Mouse (Mus musculus) cerebellum, adult 8-10 months (tissue): Measurements from ENCODE around the gene Wee1.
"Not testable (repeated sequence)": the region's sequence is repeated elsewhere in the genome, so short reads cannot be mapped to it uniquely, and the experiment has no call there.

Experiments used
- DNase-seq: peaks from one replicate; pipeline ENCODE4 v3.0.0; 2022

Wee1 gene

DNA sequence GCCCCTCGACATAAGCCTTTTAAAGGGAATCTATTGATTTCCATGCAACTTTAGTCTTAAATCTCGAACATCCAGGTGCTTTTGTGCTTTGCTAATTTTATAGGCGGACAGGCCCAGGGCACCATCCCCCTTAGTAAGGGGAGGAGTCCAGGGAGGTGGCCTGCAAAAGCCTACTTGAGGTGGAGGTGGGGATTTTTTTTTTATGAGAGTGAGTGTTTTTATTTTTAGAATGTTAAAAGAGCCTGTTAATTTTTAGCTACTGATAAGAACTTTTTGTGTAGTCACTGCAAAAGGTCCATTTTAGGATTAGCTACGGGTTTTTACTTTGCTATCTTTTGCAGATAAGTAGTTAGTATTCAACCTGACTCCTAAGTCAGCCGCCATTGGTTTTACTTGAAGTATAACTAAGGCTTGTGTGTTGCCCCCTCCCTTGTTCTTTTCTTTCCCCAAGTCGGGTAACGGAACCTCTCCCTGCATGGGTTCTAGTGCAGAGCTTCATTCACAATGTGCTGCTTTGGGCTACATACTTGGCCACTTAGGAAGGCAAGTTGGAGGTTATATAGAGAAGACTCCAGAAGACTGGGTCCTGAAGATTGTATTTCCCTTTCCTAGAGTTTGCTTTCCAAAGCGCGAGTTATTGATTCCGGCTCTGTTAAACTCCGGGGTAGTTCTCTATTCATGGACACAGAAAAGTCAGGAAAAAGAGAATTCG lies 2.2 kb downstream of the Wee1 start:
- DNase-seq, result no peak

DNA sequence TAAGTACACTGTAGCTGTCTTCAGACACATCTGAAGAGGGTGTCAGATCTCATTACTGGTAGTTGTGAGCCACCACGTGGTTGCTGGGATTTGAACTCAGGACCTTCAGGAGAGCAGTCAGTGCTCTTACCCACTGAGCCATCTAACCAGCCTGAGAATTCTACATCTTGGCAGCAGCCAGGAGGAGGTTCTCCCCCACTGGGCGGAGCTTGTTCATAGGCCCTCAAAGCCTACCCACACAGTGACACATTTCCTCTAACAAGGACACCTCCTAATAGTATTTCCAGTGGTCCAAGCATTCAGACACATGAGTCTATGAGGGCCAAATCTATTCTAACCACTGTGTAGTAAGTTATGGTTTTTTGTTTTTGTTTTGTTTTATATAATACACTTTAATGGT lies 6.7 kb downstream of the Wee1 start:
- DNase-seq, result no peak

DNA sequence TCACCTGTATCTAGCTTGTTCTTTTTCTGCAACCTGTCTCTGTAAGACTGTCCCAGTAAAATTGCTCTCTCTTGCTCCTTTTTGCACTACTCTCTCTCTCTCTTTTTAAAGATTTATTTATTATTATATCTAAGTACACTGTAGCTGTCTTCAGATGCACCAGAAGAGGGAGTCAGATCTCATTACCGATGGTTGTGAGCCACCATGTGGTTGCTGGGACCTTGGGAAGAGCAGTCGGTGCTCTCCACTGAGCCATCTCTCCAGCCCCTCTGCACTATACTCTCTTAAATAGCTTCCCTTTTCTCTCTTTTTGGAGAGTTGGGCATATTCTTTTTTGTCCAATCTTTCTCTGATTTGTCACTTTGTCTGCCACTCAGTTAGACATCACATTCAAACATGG lies 10.4 kb downstream of the Wee1 start:
- not testable (repeated sequence) for DNase-seq

DNA sequence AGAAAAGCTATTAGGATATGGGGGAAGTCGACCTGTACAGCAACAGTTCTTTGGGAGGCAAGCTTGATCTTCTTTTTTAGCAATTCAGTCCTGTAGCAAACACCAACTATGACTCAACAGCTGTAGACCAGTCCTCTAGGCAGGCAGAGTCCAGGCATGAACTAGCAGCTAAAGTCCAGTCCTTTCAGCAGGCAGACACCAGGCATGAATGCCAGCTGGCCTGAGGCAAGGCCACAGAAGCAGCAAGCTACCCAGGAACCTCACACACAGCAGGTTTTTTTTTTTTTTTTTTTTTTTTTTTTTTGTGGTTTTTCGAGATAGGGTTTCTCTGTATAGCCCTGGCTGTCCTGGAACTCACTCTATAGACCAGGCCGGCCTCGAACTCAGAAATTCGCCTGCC lies 12.1 kb downstream of the Wee1 start:
- no peak for DNase-seq

DNA sequence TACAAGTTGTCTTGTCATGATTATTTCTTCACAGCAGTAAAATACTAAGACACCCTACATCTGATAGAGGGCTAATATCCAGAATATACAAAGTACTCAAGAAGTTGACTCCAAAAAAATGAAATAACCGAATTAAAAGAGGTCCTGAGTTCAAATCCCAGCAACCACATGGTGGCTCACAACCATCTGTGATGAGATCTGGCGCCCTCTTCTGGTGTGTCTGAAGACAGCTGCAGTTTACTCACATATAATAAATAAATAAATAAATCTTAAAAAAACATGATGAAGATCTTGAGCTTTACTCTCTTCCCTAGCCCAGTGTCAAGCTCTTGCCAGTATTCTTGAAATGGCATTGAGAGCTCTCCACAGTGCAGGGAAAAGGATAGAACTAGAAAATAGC lies 16.7 kb downstream of the Wee1 start:
- DNase-seq, result no peak

DNA sequence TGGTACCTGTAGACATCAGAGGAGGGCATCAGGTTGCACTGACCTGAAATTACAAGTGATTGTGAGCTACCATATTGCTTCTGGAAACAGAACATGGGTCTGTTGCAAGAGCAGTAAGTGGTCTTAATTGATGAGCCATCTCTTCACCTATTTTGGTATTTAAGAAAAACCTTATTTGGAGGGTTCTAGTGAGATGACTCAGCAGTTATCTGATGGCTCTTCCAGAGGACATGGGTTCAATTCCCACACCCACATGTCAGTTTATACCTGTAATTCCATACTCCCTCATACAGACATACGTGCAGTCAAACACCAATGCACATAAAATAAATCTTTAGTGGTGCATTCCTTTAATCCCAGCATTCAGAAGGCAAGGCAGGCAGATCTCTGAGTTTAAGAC lies 22.0 kb downstream of the Wee1 start:
- DNase-seq, result no peak

DNA sequence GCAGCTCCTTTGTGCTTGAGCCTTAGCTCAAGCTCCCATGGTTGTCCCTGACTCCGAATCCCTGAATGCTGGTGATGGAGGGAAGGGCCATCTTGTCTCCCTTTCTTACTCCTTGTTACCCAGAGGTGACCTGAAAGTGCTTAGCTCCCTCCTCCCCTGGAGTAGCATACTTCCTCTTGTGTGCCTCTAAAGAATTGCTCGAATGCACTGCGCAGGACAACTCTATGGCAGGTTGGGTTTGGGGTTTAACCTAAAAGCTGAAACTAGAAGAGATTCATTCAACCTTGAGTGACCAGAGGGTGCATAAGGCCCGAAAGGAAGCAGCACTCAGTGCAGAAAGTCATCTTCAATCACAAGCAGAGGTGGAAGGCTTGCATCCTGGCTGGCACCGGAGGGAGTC lies 31.0 kb downstream of the Wee1 start:
- no peak for DNase-seq

DNA sequence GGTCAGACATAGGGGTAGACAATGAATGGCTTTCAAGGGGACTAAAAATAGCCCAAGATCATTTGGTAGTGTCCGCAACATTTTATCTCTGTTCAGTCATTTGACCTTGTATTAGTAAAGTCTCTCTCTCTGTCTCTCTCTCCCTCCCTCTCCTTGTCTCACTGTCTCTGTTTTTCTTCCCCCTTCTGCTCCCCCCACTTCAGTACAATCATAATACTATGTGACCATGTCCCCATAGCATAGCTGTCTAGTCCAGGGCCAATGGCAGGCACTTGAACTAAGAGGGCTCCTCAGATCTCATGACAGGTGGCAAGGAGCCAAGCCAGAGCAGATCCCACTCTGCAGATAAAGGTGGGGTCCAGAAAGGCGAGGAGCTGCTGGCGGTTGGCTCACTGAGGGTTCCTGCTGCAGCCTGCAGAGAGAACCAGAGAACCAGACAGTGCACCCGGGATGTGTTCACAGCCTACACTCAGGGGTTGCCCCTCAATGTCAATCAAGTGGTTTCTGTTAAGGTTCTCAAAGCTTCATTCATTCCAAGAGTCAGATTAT lies 34.9 kb downstream of the Wee1 start:
- DNase-seq, result no peak

DNA sequence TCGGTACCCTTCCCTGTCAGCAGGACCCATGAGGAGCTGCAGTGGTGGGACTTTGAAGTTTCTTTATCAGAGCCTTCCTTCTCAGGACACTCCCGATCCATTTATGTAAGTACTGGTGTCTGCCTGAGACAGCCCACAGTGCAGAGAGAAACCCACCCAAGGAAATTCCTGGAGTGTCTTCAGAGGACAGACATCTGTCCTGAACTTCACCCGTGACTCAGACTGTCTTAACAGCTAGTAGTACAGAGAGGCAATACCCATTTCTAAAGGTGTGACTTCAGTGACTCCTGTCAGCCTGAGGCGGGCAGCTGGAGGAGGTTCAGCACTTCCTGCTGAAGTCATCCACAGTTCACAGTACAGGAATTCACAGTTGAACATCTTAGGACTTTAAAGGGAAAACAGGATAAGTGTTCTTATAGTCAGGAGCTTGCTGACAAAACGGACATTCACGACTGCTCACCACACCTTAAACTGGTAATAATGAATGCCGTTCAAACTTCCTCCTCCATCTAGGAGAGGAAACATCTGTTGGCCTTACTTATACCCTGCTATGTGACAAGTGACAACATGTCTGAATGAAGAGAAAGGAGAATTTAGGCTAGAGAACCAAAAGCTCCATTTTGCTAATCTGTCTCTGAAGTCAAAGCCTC lies 35.5 kb downstream of the Wee1 start:
- no peak for DNase-seq

DNA sequence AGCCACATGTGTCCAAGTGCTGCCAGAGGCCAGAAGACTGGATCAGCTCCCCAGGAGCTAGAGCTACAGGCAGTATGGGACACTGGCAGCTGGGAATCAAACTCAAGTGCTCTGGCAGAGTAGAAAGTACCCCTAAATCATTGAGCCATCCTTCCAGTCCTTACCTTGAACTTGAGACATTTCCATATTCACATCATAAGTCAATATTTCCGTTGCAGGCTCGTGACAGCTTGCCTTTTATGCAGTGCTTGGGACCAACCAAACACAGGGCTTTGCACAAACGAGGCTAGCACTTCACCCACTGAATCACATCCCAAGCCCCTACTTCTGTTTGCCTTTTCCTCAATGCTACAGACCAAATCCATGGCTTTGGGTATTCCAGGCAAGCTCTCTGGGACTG lies 36.2 kb downstream of the Wee1 start:
- no peak for DNase-seq

DNA sequence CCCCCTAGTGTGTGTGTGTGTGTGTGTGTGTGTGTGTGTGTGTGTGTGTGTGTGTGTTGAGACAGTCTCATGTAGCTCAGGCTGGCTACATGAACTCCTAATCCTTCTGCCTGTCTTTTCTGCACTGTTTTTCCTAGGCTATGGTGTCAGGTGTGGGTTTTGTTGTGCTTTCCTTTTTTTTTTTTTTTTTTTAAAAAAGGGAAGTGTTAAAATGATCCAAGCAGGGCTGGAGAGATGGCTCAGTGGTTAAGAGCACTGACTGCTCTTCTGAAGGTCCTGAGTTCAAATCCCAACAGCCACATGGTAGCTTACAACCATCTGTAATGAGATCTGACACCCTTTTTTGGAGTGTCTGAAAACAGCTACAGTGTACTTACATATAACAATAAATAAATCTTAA lies 38.3 kb downstream of the Wee1 start:
- not testable (repeated sequence) for DNase-seq

DNA sequence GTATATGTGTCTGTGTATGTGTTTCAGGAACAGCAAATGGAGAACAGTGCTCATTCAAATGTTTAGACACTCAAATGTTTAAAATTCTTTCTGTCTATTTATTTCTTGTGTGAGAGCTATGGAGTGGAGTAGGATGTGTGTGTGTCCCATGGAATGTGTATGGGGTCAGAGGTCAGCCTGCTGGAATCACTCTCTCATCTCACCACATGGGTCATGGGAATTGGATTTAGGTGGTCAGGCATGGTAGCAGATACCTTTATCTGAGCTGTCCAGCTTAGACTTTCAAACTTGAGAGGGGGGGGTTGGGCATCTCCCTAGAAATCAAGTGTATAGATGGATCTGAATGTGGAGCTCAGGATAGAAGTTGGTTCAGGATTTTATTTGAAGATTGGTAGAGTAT lies 38.8 kb downstream of the Wee1 start:
- DNase-seq, result no peak

DNA sequence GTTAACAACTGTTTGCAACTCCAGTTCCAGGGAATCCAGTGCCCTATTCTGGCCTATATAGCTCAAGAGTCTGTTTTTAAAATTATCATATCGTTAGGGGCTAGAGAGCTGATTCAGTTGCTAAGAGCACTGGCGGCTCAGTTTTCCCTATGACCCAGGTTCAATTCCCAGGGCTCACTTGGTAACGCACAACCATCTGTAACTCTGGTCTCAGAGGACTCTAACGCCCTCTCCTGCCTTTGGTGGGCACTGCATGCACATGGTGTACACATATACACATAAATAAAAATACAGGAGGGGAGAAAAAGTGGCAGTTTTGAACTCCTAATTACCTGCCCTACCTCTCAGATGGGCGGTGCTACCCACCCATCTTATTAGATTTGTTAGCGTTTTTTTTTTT lies 41.2 kb downstream of the Wee1 start:
- DNase-seq, result no peak

DNA sequence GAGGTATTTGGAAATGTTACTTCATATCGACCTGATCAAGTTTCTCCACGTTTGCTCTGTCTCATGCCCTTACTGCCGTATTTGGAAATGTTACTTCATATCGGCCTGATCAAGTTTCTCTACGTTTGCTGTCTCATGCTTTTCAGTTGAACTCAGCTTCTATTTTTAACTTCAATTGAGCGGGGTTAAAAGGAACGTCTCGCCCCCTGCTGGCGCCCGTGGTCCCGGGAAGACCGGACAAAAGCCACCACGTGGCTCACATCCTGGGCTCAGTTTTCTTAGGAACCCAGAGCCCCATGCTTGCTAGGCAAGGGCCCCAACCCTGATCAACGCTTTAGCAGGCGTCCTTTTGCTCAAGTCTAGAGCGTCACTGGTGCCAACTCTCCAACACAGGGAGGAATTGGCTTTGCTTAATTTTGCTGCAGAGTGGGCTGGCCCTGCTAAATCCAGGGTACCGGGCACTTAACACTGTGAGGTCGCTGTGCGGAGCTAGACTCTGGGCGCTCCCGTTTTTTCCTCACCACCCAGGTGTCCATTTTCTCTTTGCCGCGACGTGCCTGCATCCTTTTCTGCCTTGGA lies 42.3 kb downstream of the Wee1 start:
- peak; percentile 51 for DNase-seq

DNA sequence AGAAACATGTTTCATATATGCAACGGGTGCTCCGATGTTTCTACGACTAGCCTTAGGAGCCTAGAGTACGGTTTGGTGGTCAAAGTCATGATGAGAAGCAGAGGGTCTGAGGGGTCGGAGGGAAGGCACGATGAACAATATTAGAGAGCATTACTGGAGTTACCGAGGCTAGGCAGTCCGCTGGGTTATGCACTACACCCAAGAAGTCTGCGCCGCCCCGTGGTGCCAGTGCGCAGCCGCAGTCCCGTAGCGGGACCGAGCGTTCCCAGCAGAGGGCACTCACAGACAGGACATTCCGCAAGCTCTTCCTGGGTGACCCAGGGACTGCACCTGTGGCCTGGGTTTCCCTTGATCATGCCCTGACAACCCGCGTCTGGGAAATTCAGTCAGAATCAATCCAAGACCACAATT lies 42.9 kb downstream of the Wee1 start:
- peak; percentile 89 for DNase-seq

DNA sequence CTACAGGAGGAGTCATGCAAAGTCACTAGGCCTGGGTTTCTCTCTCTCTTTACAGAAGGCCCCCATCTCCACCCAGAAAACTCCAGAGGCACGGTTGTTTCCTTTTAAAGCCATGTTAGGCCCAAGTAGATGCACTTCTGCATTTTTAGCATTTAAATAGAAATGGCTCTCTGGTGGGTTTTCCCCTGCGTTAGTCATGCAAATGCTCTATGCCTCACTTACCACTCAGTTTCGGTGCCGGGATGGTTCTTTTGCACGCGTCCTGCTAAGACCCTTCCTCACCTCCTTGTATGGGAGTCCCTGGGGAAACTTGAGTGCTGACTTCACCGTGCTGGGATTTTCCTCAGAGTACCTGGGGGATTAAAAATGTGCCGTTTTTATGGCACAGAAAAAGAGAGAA lies 44.4 kb downstream of the Wee1 start:
- DNase-seq, result no peak

DNA sequence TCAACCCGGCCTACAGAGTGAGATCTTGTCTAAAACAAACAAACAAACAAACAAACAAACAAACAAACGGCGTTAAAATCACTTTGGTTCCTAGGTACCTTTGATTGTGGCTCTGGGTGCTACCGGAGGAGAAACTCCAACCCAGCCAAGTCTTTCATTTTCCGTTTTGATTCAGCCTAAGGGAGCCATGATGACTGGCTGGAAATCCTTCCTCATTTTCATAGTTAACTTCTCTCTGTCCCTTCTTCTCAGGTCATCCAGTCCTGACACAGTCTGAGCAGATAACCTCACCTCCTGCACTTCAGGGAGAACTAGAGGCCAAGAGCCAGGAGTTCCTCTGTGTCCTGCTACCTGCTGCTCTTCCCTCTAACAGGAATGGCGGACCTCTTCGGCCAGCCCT lies 57.4 kb downstream of the Wee1 start:
- no peak for DNase-seq

DNA sequence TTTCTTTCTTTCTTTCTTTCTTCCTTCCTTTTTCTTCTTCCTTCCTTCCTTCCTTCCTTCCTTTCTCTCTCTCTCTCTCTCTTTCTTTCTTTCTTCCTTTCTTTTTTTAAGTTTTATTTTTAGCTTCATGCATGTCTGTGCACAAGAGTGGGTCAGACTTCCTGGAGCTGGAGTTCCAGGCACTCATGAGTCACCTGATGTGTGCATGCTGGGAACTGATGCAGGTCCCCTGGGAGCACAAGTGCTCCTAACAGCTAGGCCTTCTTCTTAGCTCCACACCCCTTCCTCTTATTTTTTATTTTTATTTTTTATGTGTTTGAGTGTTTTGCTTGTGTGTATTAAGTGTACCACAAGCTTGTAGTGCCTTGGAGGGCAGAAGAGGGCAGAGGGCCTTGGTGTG lies 58.8 kb downstream of the Wee1 start:
- DNase-seq, result no peak

DNA sequence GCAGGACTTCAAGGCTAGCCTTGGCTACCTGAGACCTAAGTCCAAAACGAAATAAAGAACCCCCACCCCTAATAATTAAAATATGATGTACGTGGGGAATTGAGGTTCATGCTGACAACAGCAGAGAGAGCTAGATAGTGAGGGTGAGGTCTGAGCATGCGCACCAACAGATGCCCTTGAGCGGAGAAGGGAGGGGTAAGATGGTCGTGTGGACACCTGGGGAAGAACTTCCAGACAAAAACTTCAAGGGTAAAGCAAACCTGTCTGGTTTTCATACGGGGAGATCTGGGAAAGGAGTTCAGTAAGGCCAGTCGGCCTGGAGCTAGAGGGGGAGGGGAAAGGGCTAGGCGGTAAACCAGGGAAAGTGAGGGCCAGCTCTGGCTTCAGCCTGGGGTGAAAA lies 59.6 kb downstream of the Wee1 start:
- DNase-seq, result no peak

DNA sequence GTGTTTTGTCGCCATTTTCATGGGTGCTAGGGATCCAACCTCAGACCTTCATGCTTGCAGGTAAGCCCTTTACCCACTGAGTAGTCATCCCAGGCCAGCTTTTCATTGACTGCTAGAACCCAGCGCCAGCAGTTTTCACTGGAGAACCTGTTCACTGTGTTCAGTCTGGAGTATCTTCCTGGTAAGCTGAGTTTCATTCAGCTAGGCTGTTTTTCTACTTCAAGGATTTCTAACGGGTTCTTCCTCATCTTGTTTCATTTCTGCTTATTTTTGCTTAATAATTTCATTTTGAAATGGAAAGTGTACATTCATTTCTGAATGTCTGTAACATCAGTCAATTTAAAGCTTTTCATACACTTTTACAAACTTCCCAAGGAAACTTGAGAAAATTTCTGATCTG lies 62.8 kb downstream of the Wee1 start:
- DNase-seq, result no peak

DNA sequence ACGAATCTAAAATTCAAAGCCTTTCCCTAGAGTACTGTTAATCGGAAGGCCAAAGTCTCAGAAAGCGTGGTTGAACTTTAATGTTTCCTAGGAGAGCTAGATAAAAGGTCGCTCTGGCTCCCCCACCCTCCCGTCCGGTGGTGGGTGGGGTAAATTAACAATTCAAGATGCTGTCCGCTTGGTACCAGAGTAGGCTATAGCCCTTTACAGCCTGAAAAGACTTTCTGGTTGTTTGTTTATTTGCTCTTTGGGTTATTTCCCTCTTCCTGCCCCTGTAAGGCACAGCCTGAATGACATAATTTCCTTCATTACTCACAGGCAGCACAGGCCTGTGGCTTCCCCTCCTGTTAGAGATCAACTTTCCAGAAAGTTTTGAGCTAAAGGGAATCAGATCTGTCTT lies 68.1 kb downstream of the Wee1 start:
- DNase-seq, result no peak
